Mouse (Mus musculus) urinary bladder, adult 18-20 months (tissue): ENCODE measurements around the gene Dmxl2.

Source experiments
- DNase-seq, 2 experiments: peaks; one replicate each; pipeline ENCODE4 v3.0.0; 2022; ENCODE audit warnings: low spot score in 2 of 2, mixed read lengths in 2 of 2

Gene Dmxl2

DNA sequence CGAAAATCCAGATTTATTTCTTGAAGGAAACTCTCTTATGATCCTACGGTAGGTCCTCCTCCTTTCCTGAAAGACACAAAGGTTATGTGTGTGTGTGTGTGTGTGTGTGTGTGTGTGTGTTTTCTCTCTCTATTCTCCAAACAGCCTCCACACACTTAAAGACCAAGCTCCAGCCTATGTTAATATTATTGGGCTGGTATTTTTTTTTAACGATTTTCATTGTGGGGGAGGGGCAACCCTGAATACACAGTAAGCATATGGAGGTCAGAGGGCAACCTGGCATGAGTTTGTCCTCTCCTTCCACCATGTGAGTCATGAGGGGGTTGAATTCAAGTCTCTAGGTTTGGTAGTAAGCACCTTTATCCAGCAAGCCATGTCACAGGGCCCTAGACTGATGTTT lies 1.6 kb downstream of the Dmxl2 start:
- DNase-seq: no peak

DNA sequence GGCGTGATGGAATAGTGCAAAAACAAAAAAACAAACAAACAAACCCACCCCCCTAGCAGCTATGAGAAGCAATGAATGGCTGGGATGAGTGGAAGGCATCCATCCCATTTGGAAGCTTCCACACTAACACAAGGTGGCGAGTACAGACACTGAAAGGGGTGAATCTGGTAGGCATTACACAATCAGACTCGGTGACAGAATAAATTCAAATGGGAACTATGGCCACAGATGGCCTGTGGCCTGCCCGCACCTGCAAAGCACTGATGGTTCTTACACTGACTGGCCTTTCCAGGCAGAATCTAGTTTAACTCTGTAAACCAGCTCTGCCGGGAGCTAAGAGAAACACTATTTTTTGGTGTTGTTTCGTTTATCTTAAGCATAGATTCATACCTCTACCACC lies 2.1 kb downstream of the Dmxl2 start:
- DNase-seq: no peak

DNA sequence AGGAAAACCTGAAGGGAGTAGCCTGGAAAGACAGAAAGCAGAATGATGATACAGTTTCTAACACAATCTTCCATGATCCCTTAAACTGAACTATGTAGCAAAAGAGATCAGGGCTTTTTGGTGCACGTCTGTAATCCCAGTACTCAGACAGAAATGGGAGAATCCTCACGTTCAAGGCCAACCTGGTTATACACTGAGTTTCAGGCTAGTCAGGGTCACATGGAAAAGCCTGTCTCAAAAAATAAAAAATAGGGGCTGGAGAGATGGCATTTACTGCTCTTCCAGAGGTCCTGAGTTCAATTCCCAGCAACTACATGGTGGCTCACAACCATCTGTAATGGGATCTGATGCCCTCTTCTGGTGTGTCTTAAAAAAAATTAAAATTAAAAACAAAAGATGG lies 11.0 kb downstream of the Dmxl2 start:
- DNase-seq: no peak

DNA sequence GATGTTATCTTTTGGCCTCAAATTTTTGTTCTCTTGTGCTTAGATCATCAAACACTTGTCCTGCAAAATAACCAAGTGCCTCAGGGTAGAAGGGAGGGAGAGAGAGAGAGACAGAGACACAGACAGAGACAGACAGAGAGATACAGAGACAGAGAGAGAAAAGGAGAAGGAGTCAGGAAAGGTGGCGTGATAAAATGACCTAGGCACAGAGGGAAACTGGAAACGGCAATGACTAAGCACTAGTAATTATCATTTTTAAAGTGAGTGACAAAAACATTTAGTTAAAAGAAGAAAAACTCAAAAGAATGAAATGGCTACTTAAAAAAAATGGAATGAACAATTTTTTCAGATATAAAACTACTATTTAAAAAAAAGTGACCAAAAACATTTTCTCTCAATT lies 11.8 kb downstream of the Dmxl2 start:
- DNase-seq: no peak

DNA sequence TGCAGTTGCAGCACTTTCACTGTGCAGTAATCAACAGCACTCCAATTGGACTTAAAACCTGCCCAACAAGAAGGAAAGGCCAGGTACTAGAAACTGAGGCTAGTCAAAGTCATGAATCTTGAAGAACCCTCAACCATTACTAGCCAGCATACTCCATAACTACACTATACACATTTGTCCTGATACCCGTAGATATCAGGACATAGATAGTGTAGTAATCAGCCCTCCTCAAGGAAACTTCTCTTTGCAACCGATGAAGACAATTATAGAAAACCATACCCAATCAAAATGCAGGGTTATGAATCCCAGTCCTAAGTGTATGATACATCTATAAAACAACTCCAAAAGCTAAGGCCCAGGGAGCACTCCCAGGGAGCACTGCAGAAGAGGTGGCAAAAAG lies 16.5 kb downstream of the Dmxl2 start:
- no peak for DNase-seq

DNA sequence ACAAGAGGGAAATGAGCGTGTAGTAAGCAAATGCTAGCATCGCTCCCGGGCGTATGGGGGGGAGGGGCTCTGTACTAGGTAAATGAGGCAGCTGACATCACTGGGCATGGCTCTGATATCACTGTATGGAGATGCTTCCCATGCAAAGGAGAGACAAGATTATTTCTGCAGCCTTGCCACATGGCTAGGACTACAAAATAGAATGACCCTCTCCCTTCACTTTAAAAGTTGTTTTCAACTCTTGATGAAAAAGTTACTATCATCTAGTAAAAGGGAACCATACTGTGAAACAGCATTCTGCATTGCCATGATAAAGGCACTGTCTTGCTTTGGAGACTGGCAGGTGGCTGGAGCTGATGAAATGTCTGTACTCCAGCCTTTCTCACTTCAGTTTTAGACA lies 18.2 kb downstream of the Dmxl2 start:
- no peak for DNase-seq

DNA sequence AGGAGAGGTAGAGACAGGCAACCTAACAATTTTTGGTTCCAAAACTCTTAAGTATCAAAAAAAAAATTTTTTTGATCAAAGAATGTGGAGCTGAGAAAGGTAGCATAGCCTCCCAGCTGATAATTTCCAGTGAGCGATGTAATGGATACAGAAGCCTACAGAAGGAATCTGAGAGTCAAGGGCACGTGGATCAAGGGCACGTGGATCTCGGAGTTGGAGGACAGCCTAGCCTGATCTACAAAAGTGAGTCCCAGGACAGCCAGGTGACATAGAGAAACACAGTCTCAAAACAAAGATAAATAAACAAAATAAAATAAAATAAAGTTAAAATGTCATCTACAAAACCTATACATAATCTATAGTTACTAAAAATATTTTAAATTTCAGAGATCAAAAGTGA lies 18.7 kb downstream of the Dmxl2 start:
- no peak for DNase-seq

DNA sequence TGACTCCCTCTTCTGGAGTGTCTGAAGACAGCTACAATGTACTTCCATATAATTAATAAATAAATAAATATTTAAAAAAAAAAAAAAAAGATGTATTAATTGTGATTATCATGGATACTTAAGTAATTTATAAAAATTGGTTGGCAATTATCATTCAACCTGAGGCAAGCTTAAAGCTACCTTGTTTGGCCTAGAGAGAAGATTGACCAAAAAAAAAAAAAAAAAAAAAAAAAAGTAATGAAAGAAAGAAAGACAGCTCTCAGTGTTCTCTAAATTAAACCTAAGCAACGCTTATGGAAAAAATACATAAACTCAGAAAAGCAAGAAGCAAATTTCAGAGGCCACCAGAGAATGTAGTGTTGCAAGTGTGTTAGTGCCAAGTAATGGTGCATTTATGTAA lies 22.4 kb downstream of the Dmxl2 start:
- no peak for DNase-seq

DNA sequence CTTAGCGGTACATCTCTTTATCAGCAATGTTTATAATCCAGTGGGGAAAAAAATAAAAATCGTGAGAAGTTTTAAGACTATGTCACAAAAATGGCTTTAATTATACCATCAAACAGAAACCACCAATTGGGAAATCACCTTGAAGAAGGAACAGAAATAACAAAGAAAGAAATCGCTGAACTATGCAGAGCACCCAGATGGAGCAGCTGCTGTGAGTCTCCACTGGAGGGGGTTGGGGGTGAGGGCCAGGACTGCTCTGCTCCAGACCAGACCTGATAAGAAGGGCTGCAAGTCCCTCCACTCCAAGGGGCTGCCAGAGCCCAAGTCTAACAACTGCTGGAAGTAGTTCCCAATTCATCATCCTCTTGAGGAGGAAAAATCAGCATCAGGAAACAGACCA lies 23.3 kb downstream of the Dmxl2 start:
- DNase-seq: no peak

DNA sequence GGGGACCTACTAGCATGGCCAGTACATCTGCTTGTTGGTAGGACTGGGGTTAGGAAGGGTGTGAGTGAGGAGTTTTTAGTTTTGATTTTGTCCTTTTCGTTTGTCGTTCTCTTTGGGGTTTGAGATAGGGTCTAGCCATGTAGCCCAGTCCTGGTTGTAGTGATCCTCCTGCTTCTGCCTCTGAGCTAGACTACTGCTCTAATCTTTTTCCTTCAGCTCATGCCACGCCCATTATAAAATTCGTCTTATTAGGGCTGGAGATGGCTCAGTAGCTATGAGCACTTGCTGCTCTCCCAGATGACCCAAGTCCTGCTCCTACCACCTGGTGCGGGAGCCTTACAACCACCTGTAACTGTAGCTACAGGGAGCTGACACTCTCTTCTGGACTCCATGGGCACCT lies 26.9 kb downstream of the Dmxl2 start:
- DNase-seq: no peak

DNA sequence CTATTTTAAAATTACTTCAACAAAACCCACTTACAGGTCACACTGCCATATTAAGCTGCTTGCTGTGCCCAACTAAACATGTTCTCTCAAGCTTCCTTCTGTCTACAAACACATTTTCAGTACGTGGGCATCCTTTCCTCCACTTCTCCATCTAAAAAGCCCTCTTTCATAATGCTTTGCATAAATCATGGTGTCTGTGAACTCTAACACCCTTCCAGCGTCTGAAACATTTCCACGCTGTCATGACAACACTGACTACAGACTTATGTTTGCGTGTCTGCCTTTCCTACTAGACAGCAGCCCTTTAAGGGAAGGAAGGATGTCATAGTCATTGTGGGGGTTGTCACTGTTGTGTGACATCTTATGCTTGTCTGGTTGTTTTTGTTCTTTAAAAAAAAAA lies 27.4 kb downstream of the Dmxl2 start:
- no peak for DNase-seq

DNA sequence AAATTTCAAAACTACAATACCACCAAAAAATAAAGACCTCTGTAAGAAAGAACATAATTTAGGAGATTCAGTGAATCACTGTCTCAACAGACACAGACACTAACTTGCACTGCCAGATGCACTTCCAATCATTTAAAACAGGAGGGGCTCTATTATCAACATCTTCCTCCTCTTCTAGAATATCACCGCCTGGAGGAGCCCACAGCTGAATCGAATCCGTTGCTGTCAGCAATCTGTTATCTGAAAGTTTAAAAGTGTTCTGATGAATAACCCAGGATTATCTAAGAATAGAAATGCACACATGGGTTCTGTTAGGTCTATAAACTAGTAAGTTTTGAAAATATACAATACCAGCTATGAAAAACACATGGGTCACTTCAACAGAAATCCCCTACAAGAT lies 28.6 kb downstream of the Dmxl2 start:
- DNase-seq: no peak

DNA sequence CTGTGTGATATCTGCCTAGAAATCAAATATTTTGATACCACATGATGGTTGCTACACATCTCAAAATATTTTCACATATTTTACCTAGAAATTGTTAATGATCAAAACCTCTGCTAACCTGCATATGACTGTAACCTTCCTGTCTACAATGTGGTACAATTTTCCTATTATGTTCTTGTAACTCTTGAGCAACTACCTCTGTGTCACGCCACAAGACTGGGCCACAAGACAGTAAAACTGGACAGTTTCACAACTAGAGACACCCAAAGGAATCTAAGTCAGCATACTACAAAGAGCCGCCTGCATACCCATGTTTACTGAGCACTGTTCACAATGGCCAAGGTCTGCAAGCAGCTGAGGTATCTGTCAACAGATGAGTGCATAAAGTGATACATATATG lies 32.1 kb downstream of the Dmxl2 start:
- no peak for DNase-seq

DNA sequence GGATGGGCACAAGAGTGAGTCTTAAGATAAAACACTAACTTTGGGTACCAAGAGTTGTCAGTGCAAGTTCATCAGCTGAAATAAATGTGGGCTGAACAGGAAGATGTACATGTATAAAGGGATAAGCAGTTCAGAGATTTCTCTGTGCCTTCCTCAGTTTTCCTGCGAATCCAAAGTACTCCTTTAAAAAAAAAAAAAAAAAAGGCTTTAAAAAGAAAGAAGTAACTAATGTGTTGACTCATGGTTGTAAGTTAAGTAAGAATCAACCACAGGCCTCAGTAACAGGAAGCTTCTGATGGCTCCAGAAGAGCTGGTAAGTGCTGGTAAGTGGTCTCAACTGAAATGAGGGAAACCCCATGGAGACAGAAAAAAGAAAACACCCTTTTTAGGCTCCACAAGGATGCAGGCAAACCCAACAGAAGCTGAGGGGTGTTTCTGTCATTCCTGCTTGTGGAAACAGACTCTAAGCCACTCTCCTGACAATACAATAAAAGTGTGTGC lies 33.9 kb downstream of the Dmxl2 start:
- no peak for DNase-seq

DNA sequence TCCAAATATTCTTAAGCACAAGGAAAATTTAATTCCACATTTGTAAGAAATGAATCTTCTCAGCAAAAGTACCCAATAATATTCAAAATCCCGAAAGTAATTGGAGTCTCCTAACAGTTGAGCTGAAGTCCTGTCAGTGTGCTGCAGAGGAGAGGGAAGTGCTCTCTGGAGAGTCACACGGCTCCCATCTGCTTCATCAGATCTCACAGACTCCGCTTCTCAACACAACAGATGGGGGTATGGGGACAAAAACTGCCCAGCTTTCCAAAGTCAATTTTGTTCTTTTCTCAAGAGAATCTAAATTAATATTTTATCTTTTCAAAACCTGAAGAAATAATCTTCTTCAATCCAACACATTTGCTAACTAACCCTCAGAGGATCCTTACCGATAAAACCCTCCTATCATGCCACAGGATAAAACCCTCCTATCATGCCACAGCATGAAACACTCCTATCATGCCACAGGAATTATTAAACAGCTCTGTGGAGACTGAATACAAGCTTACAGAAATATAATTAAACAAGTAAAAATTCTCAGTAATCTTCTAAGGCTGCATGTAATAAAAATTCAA lies 37.9 kb downstream of the Dmxl2 start:
- no peak for DNase-seq

DNA sequence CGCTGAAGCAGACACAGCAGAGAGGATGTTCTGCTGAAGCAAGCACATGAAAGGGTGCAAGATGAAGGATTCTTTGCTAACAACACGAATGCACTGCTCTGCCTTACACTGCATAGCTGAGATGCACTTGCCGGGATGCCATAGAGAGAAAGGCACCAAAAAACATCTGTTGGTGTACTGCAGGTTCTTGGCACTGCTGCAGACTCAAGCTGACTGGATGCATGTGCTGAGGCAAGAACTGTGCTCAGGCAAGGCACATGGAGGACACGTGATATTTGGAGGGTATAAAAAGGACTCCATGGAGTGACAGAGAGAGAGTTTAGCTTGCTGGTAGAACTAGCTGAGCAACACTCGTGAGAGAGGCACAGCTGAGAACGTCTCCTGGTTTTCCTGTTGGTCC lies 62.4 kb downstream of the Dmxl2 start:
- DNase-seq: no peak

DNA sequence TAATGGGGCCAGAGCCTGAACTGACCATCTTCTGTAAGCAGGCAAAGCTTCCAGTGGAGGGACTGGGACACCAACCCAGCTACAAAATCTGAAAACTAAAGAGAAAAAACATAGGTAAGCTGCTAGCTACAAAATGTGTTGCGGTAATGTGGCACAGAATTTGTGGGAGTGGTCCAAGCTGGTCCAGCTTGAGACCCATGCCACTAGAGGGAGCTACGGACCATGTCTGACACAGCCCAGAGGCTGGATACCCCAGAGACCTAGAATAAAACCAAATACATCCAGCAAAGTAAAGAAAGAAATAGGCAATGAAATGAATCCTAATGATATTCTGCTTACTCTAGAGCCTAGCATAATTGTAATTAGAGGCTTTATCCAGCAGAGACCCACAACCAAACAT lies 63.2 kb downstream of the Dmxl2 start:
- DNase-seq: no peak

DNA sequence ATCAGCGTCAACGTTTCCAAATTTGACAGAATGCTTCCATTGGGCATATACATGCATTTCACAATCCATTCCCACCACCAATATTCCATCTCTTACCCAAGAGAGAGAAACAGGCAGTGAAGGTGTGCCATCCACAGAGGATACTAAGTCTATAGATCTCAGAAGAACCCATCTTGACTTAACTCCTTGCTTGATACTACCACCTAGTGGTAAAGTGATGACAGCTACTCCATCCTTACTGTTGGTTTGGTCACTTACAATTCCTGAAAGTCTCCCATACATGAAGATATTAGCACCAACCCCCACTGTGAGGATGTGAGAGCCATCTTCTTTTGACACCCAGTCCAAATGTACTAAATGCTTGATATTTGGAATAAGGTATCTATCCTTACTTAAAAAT lies 85.2 kb downstream of the Dmxl2 start:
- DNase-seq: no peak

DNA sequence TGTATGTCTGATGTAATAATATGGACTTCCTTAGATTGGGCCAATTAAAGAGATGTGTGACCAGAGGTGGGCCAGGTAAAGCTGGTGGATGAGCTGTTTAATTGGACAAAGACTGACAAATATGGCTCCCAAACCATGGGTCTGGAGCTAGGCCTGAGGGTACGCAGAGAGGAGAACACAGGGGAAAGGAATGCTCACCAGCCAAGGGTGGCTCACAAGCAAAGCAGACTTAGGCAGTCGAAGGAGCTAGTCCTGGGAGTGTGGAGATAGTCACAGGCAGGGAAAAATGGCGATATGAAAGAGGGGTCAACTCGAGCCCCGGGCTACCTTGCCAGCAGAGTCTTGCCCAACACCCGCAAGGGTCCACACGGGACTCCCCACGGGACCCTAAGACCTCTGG lies 144.7 kb downstream of the Dmxl2 start:
- DNase-seq: no peak

DNA sequence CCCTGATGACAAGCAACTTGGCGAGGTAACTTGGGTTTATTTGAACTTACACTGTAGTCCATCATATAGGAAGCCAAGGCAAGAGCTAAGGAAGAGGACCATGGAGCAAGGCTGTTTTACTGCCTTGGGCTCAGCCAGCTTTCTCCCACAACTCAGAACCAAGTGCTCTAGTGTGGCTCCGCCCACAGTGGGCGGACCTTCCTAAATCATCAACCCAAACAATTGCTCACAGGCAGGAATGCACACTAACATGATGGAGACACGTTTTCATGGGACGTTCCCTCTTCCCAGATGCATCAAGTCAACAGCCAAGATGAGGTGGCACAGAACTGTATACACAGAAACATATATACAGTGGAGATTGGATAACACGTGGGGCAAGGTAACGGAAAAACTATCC lies 159.4 kb downstream of the Dmxl2 start:
- DNase-seq: no peak

DNA sequence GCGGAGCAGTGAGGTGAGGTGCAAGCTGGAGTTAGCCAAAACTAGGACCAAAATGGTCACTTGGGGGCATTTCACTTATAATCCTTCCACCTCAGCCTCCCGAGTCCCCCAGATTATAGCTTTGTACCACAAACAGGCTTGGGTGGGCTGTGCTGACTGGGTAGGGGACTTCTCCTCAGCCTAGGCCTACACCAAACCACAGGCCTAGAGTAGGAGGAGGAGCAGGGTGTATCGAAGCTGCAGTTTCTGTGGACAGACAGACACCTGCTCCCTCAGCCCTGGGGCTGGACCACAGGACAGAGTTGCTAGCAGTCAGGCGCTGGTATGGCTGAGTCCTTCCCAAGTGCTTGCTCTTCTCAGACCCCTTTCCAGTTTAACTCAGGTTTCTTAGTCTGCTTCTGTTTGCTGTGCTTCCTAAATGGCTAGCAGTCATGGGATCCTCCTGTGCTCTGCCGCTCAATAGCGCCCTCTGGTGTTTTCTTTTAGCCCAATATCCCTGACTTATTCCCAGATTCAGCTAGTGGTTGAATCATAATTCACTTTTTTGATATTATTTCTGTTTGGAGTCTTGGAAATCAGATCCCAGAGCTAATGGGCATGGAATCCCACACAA lies 164.8 kb downstream of the Dmxl2 start:
- peak in 1 of 2 experiments; percentile 12 for DNase-seq

DNA sequence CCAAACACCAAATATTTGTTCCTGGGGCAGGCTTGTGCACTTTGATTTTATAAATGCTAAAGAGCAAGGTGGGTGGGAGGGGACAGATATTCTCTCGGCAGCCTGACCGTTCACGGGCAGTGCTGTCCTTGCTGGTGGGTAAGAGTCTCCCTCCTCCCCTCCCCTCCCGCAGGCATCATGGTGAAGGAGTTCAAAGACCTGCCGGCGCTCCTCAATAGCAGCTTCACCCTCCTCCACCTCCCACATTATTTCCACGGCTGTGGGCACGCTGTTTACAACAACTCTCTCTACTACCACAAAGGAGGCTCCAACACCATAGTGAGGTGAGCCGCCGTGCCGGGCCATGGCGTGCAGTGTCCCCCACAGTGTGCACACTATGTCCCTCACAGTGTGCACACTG lies 165.8 kb downstream of the Dmxl2 start:
- DNase-seq: no peak

DNA sequence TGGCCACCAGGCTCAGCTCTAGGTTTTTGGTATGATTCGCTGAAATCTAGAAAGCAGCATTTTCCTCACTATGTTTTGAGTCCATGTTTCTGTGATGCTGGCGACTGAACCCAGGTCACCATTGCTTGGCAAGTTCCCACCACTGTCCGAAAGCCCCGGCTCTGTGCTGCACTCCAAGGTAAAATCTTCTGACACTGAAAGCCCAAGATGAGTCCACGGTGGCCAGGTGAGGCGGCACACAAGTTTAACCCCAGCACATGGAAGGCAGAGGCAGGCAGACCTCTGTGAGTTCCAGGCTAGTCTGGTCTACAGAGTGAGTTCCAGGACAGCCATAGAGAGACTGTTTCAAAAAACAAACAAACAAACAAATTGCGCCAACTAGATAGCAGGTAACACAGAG lies 172.2 kb downstream of the Dmxl2 start:
- DNase-seq: no peak

DNA sequence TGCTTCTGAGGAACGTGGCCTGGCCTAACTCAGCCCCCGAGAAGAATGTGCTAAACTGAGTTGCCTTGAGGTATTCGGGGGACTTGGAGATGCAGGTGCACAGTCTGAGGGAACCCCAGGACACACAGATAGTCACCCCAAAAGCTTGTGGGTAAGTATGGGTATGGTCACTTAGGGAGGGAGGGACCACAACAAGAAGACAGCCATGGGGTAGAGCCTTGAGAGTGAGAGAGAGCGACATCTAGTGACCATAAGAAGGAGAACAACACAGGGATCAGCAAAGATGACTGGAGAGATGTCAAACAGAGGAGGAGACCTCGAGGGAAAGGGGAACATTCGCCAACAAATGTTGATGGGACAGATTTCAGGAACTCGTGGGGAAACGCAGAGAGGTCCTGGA lies 178.0 kb downstream of the Dmxl2 start:
- DNase-seq: no peak
